Mouse (Mus musculus) lung, adult 2 months (tissue): ENCODE measurements at regions not wholly inside any gene's neighbourhood (a gene's known extent, or its start where the extent isn't known, plus 50 kb on each side); places are given as distances from the start of the nearest gene placed in this dataset.

Source experiments
- CTCF ChIP-seq: fragments of 200-500 bp; IDR thresholded peaks from 2 replicates; pipeline ENCODE4 v1.5.1; 2011; ENCODE audit warnings: mild to moderate bottlenecking, low read length, control low read depth; ENCODE audit not compliant: insufficient read depth
- POLR2A ChIP-seq: fragments of 200-500 bp; IDR thresholded peaks from 2 replicates; pipeline ENCODE4 v1.6.1; 2011; ENCODE audit warnings: low read depth, mild to moderate bottlenecking, control low read depth, low read length, borderline replicate concordance; ENCODE audit errors: extremely low read depth

GRCm38 (mm10) chr9:43984181-43985062 lies 58.8 kb upstream of the Thy1 start:
- TF ChIP-seq CTCF (peak; percentile 76), POLR2A (no peak)
